Comparison of ENCODE assay signal across 13 mouse cellular contexts in the genomic region with DNA sequence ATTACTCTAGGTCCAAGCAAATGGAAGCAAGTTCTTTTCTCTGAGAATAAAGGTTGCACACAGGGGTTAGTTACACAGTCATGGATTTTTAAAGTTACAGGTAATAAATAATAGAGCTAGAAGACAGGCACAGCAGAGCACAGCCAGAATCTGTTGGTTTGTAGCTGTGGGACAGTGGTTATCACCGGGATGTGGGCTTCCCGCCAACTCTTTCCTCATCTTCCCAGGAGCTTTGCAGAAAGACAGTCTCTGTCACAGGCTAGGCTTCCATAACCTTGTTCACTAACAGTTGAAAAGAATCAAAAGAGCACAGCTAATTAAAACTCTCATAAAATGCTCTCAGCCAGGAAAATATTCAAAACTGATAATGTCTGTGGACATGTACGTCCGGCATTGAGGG. TPM values are rescaled to one million over a fixed set of nuclear protein-coding genes. Genes with fewer than 3 reads are reported as not detected.
A peak's percentile ranks its signal among the peaks of the same experiment; 100 is the strongest.
DNase-seq lines count a peak whose midpoint lies in the region; ATAC-seq lines count a peak whose summit lies in the region.
"Had no signal": no experiment of that assay in that cellular context is flagged by ENCODE, and none has a peak within 500 bp of the region (broad histone marks: within the 10 kb centered on the region; RNA-seq: fewer than 3 reads in every experiment).

No protein-coding gene starts in this region.

- ATAC-seq in kidney, embryonic 15.5 days (replicated peaks; ENCODE audit: low FRiP score): 0 out of 2 replicates have a peak, but pooled peaks have one; percentile 34
- no peak for ATAC-seq in heart, embryonic 12.5 days (ENCODE audit: insufficient number of reproducible peaks, low FRiP score)
- ATAC-seq in neural tube, embryonic 14.5 days (ENCODE audit: low read depth): peak; percentile 41; the same call in 1 of the 2 replicates

- no peak overlapping the region for H3K9ac ChIP-seq in kidney, embryonic 15.5 days
- H3K9ac ChIP-seq in heart, embryonic 12.5 days: no peak overlapping the region
- H3K9ac ChIP-seq in neural tube, embryonic 14.5 days (replicated peaks; ENCODE audit: low read depth, low read length): no peak overlapping the region
- H3K9ac ChIP-seq: embryonic facial prominence, embryonic 13.5 days; hindbrain, embryonic 13.5 days had no signal

- DNase-seq in kidney, postnatal 25 days: no peak
- peak; percentile 19 for DNase-seq in ovary, postnatal 36 days (ENCODE audit: low spot score)
- no peak for DNase-seq in ovary, postnatal 10 days (ENCODE audit: low spot score)
- no peak for DNase-seq in forebrain, embryonic 10.5 days (ENCODE audit: extremely low spot score, low spot score)
- DNase-seq: cerebellum, adult 9-10 months; thymus, adult 18-20 months had no signal

- H3K4me1 ChIP-seq in kidney, embryonic 15.5 days: peaks cover 17% of the 10 kb centered on the region
- peaks cover 31% of the 10 kb centered on the region for H3K4me1 ChIP-seq in heart, embryonic 12.5 days (replicated peaks)
- H3K4me1 ChIP-seq in neural tube, embryonic 14.5 days (ENCODE audit: control insufficient read depth, insufficient read depth, low read length): no peaks in the 10 kb centered on the region
- H3K4me1 ChIP-seq in forebrain, embryonic 10.5 days: peaks cover 9% of the 10 kb centered on the region

- H3K9me3 ChIP-seq in kidney, embryonic 15.5 days (replicated peaks): no peaks in the 10 kb centered on the region
- no peaks in the 10 kb centered on the region for H3K9me3 ChIP-seq in heart, embryonic 12.5 days (replicated peaks)
- no peaks in the 10 kb centered on the region for H3K9me3 ChIP-seq in neural tube, embryonic 14.5 days (ENCODE audit: control insufficient read depth, low read length)
- H3K9me3 ChIP-seq in forebrain, embryonic 10.5 days: no peaks in the 10 kb centered on the region
- H3K9me3 ChIP-seq: embryonic facial prominence, embryonic 13.5 days; hindbrain, embryonic 13.5 days had no signal

- peaks cover 3% of the 10 kb centered on the region for H3K36me3 ChIP-seq in kidney, embryonic 15.5 days
- H3K36me3 ChIP-seq in heart, embryonic 12.5 days: peaks cover 11% of the 10 kb centered on the region
- H3K36me3 ChIP-seq in neural tube, embryonic 14.5 days (ENCODE audit: control insufficient read depth, insufficient read depth, low read length): no peaks in the 10 kb centered on the region; the same call in 1 of the 2 replicates
- H3K36me3 ChIP-seq in forebrain, embryonic 10.5 days (replicated peaks): peaks cover 3% of the 10 kb centered on the region; the same call in 1 of the 2 replicates
- H3K36me3 ChIP-seq: embryonic facial prominence, embryonic 13.5 days had no signal

- no peak overlapping the region for H3K4me3 ChIP-seq in kidney, embryonic 15.5 days (replicated peaks)
- no peak overlapping the region for H3K4me3 ChIP-seq in heart, embryonic 12.5 days
- H3K4me3 ChIP-seq in neural tube, embryonic 14.5 days (ENCODE audit: low read depth, low read length): no peak overlapping the region
- no peak overlapping the region for H3K4me3 ChIP-seq in forebrain, embryonic 10.5 days
- H3K4me3 ChIP-seq: embryonic facial prominence, embryonic 13.5 days; hindbrain, embryonic 13.5 days; myocyte had no signal

- peak overlapping the region; percentile 32; the same call in 1 of the 2 replicates for H3K27ac ChIP-seq in kidney, embryonic 15.5 days
- H3K27ac ChIP-seq in heart, embryonic 12.5 days (ENCODE audit: poor library complexity, severe bottlenecking): peak overlapping the region; percentile 22; the same call in 1 of the 2 replicates
- H3K27ac ChIP-seq in neural tube, embryonic 14.5 days (ENCODE audit: low read depth, low read length): no peak overlapping the region
- no peak overlapping the region for H3K27ac ChIP-seq in forebrain, embryonic 10.5 days
- H3K27ac ChIP-seq: embryonic facial prominence, embryonic 13.5 days; hindbrain, embryonic 13.5 days; macrophage had no signal

- H3K4me2 ChIP-seq in kidney, embryonic 15.5 days: no peak overlapping the region
- no peak overlapping the region for H3K4me2 ChIP-seq in heart, embryonic 12.5 days
- no peak overlapping the region for H3K4me2 ChIP-seq in neural tube, embryonic 14.5 days (ENCODE audit: low read depth, low read length)
- H3K4me2 ChIP-seq: embryonic facial prominence, embryonic 13.5 days; hindbrain, embryonic 13.5 days had no signal

- no peaks in the 10 kb centered on the region for H3K27me3 ChIP-seq in kidney, embryonic 15.5 days
- H3K27me3 ChIP-seq in heart, embryonic 12.5 days (replicated peaks): no peaks in the 10 kb centered on the region
- H3K27me3 ChIP-seq in neural tube, embryonic 14.5 days (ENCODE audit: control insufficient read depth, insufficient read depth, low read length): no peaks in the 10 kb centered on the region
- no peaks in the 10 kb centered on the region for H3K27me3 ChIP-seq in forebrain, embryonic 10.5 days (ENCODE audit: poor library complexity, severe bottlenecking)
- H3K27me3 ChIP-seq: embryonic facial prominence, embryonic 13.5 days; hindbrain, embryonic 13.5 days had no signal

- 57% methylated on average over 4 of the region's 4 CpGs for WGBS in kidney, embryonic 15.5 days
- WGBS in heart, embryonic 12.5 days: 54% methylated on average over 4 of the region's 4 CpGs
- WGBS in neural tube, embryonic 14.5 days: 42% methylated on average over 4 of the region's 4 CpGs
- 83% methylated on average over 4 of the region's 4 CpGs for WGBS in forebrain, embryonic 10.5 days

RNA-seq across cellular contexts. Expression of a gene that starts 42.6 kb away (rescaled TPM):
- polyA plus RNA-seq in kidney, embryonic 15.5 days (2015; fragmentation: Nextera tagmentation; extraction: Ambion mirVana): not detected in 2 replicates
- polyA plus RNA-seq in heart, embryonic 12.5 days (2016; fragmentation: Nextera tagmentation; extraction: Ambion mirVana): not detected in 2 replicates
- not detected in 2 replicates for polyA plus RNA-seq in neural tube, embryonic 14.5 days (2014; fragmentation: Nextera tagmentation; extraction: Ambion mirVana)
- 0.21 and 0.34 TPM in 2 replicates for polyA plus RNA-seq in forebrain, embryonic 10.5 days (2016; fragmentation: Nextera tagmentation; extraction: Ambion mirVana)
- polyA plus RNA-seq: macrophage, myocyte had no signal

Comparison
In these comparisons a context has a peak if more than half of its experiments do, and no peak if none do; other contexts are left out.
1. H3K27ac ChIP-seq: peak in kidney, embryonic 15.5 days (single experiment) and heart, embryonic 12.5 days (single experiment); none in neural tube, embryonic 14.5 days (single experiment) and forebrain, embryonic 10.5 days (single experiment).